17 mouse cellular contexts compared by ENCODE assay signal in the genomic region with DNA sequence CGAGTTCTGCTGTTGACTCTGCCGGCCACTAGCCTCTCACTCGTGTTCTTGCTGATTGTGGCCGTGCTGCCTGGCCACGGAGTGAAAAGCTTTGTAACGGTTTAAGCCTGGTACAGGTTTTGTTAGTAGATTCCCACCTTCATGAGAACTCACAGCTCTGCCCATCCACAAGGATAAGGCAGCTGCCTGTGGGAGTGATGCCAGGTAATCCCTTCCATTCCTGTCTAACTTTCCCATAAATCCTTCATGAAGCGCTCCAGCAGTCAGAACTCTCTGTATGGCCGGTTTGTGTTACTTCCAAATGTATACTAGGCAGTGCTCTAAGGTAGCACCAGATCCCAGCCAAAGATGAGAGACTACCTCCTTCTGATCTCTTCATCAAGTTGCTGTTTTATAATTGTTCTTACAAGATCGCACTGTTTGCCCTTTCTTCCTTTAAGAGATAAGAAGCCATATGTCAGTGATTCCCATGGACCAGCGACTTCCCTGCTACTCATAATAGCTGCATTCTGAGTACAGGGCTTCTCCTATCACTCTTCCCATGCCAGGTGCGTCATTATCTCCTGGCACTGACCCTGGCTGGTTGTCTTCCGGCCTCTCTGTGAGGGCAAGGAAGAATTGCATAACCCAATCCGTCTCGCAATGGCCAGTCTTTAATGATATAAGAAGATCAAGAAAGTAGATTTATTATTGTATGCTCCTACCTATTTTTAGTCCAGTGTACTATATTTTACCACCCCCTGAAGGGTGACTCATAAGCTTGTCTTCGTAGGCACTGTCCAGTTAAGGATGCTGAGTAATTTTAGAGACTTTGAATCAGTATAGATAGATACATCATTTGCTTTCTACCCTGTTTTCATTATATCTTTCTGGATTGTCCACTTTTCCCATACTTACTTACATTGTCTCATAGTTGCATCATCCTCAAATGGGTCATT.
DNase-seq lines count a peak whose midpoint lies in the region; ATAC-seq and TF ChIP-seq lines count a peak whose summit lies in the region.
"Had no signal": no experiment of that assay in that cellular context is flagged by ENCODE, and none has a peak within 500 bp of the region (broad histone marks: within the 10 kb centered on the region; RNA-seq: fewer than 3 reads in every experiment).

No protein-coding gene starts in this region.

- no peak overlapping the region for H3K9ac ChIP-seq in forebrain, embryonic 15.5 days (replicated peaks)
- no peak overlapping the region for H3K9ac ChIP-seq in liver, embryonic 11.5 days (ENCODE audit: low read depth, low read length)
- H3K9ac ChIP-seq: forebrain, embryonic 13.5 days; hindbrain, embryonic 12.5 days; lung, embryonic 14.5 days; midbrain, embryonic 13.5 days had no signal

- no peaks in the 10 kb centered on the region for H3K36me3 ChIP-seq in myocyte (ENCODE audit: control insufficient read depth, insufficient read depth)
- no peaks in the 10 kb centered on the region for H3K36me3 ChIP-seq in forebrain, embryonic 15.5 days
- H3K36me3 ChIP-seq in liver, embryonic 11.5 days (ENCODE audit: control insufficient read depth, insufficient read depth, low read length): no peaks in the 10 kb centered on the region
- H3K36me3 ChIP-seq: hindbrain, embryonic 12.5 days; midbrain, embryonic 13.5 days had no signal

- peak; percentile 90 for DNase-seq in heart, adult 11 months
- DNase-seq in heart, postnatal 14 days: no peak
- peak; percentile 45 for DNase-seq in adrenal gland, postnatal 14 days
- DNase-seq in cerebellum, adult 8-10 months: peak; percentile 67
- DNase-seq in liver, embryonic 11.5 days (ENCODE audit: low spot score): no peak
- DNase-seq: layer of hippocampus, postnatal 36 days; left cerebral cortex, postnatal 4 days; lung, embryonic 14.5 days; retina, postnatal 1 day; right cerebral cortex, postnatal 4 days; thymus, adult 18-20 months had no signal

- H3K4me1 ChIP-seq in forebrain, embryonic 15.5 days: 0 out of 2 replicates have a peak, but pooled peaks cover 5% of the 10 kb centered on the region
- no peaks in the 10 kb centered on the region for H3K4me1 ChIP-seq in liver, embryonic 11.5 days (replicated peaks; ENCODE audit: control insufficient read depth, insufficient read depth, low read length)
- H3K4me1 ChIP-seq: hindbrain, embryonic 12.5 days; midbrain, embryonic 13.5 days had no signal

- no peak for ATAC-seq in forebrain, embryonic 15.5 days (replicated peaks)
- no peak for ATAC-seq in liver, embryonic 11.5 days (replicated peaks; ENCODE audit: low FRiP score)
- ATAC-seq: forebrain, embryonic 13.5 days; midbrain, embryonic 13.5 days had no signal

- TF ChIP-seq POLR2A in myocyte (IDR thresholded peaks at IDR 0.05; ENCODE audit: insufficient read length, low read depth): no peak

- H3K27me3 ChIP-seq in myocyte (ENCODE audit: control insufficient read depth, insufficient read depth, insufficient read length): no peaks in the 10 kb centered on the region
- H3K27me3 ChIP-seq in forebrain, embryonic 15.5 days: no peaks in the 10 kb centered on the region
- H3K27me3 ChIP-seq in liver, embryonic 11.5 days (replicated peaks; ENCODE audit: control insufficient read depth, insufficient read depth, low read length): no peaks in the 10 kb centered on the region
- H3K27me3 ChIP-seq: forebrain, embryonic 13.5 days; hindbrain, embryonic 12.5 days; midbrain, embryonic 13.5 days had no signal

- no peak overlapping the region for H3K4me3 ChIP-seq in myocyte
- no peak overlapping the region for H3K4me3 ChIP-seq in forebrain, embryonic 15.5 days
- no peak overlapping the region for H3K4me3 ChIP-seq in liver, embryonic 11.5 days (ENCODE audit: low read depth, low read length)
- H3K4me3 ChIP-seq: forebrain, embryonic 13.5 days; hindbrain, embryonic 12.5 days; midbrain, embryonic 13.5 days had no signal

- intact Hi-C loops in heart, postnatal 14 days (cut with DNase I): no loop called here

- H3K27ac ChIP-seq in forebrain, embryonic 15.5 days (replicated peaks): no peak overlapping the region
- no peak overlapping the region for H3K27ac ChIP-seq in liver, embryonic 11.5 days (ENCODE audit: low read depth, low read length)
- H3K27ac ChIP-seq: forebrain, embryonic 13.5 days; hindbrain, embryonic 12.5 days; macrophage; midbrain, embryonic 13.5 days had no signal

- H3K9me3 ChIP-seq in forebrain, embryonic 15.5 days: no peaks in the 10 kb centered on the region
- H3K9me3 ChIP-seq in liver, embryonic 11.5 days (ENCODE audit: control insufficient read depth, low read length): no peaks in the 10 kb centered on the region
- H3K9me3 ChIP-seq: forebrain, embryonic 13.5 days; hindbrain, embryonic 12.5 days; midbrain, embryonic 13.5 days had no signal

- peak overlapping the region; percentile 44 for H3K4me2 ChIP-seq in myocyte (ENCODE audit: low read depth)
- H3K4me2 ChIP-seq in forebrain, embryonic 15.5 days (replicated peaks): no peak overlapping the region
- no peak overlapping the region for H3K4me2 ChIP-seq in liver, embryonic 11.5 days
- H3K4me2 ChIP-seq: forebrain, embryonic 13.5 days; hindbrain, embryonic 12.5 days; lung, embryonic 14.5 days; midbrain, embryonic 13.5 days had no signal

- no peaks in the 10 kb centered on the region for H3K79me2 ChIP-seq in myocyte (ENCODE audit: control insufficient read depth, insufficient read depth)

- 92% methylated on average over 15 of the region's 15 CpGs for WGBS in forebrain, embryonic 15.5 days
- WGBS in liver, embryonic 11.5 days: 82% methylated on average over 15 of the region's 15 CpGs

- H3ac ChIP-seq in myocyte (ENCODE audit: control insufficient read depth, insufficient read length): no peak overlapping the region

TF ChIP-seq in myocyte, 11 proteins besides CTCF, POLR2A, EP300 and RAD21:
- peak; percentile 77 for TF ChIP-seq CEBPB (IDR thresholded peaks at IDR 0.05; ENCODE audit: insufficient read depth, poor library complexity, severe bottlenecking)
- TF ChIP-seq MYOD1 (IDR thresholded peaks at IDR 0.05; ENCODE audit: control insufficient read depth in 1 of 3, insufficient read length in 2 of 3, low read depth in 2 of 3): peak in 2 of 3 experiments; percentile 14 to 53
- TF ChIP-seq POLR2AphosphoS2 (IDR thresholded peaks at IDR 0.05; ENCODE audit: insufficient read length, low read depth): no peak

Comparison
In these comparisons a context has a peak if more than half of its experiments do, and no peak if none do; other contexts are left out.
1. DNase-seq: peak in heart, adult 11 months (single experiment), adrenal gland, postnatal 14 days (single experiment) and cerebellum, adult 8-10 months (single experiment); none in heart, postnatal 14 days (0 of 2) and liver, embryonic 11.5 days (single experiment).